Mouse (Mus musculus): ENCODE measurements around the gene Zswim7.

GRCm38 (mm10) chr11:62305866-62306265 lies 24.7 kb upstream of the Zswim7 start:
- TF ChIP-seq FLI1 (IDR thresholded peaks at IDR 0.05; ENCODE audit: low read length) (no peak), GATA1 (IDR thresholded peaks at IDR 0.05; ENCODE audit: borderline replicate concordance, low read length) (no peak)
